Mouse (Mus musculus) cerebellum, postnatal 10 days (tissue): Measurements from ENCODE around the gene Tpt1.
"Not testable (repeated sequence)": the region's sequence is repeated elsewhere in the genome, so short reads cannot be mapped to it uniquely, and the experiment has no call there.

Experiments
- DNase-seq, 2 experiments: peaks; one replicate each; pipeline ENCODE4 v3.0.0; 2021; ENCODE audit warnings: mixed read lengths in 2 of 2

Gene Tpt1

GRCm38 (mm10) chr14:75844867-75845697 lies at the start of gene Tpt1:
Gene Tpt1 (plus strand): TSS chr14:75845093.
- DNase-seq = peak; percentile 99

- no peak for DNase-seq
Observed at GRCm38 (mm10) chr14:75795918-75796317, 49.0 kb upstream of the Tpt1 start.

DNA sequence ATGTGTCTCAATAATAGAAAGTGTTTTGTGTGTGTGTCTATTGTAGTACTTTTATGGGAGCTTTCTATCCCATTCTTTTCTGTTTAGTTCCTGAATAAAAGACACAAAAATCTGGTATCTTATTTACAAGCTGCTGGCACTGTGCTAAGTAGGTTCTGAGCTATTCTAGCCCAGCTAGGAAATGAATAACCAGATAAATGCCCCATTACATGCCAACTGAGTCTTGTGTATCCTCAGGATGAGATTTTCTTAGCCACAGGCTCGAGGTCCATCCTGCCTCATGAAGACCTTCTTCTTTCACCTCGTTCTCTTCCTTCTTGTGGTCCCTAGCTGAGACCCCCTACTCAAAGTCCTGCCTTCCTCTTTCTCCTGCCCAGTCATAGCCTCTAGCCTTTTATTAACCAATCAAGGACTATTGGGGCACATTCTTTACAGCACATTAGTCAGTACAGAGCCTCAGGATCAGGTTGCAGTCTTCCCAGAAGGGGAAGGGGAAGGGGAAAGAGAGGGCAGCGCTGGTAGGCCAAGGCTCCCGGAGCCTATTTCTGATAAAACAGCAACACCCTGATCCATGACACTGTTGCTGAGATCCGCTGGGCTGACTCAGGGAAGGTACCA lies 47.0 kb upstream of the Tpt1 start:
- DNase-seq = no peak

GRCm38 (mm10) chr14:75807800-75808199 lies 37.1 kb upstream of the Tpt1 start:
- DNase-seq = no peak

DNA sequence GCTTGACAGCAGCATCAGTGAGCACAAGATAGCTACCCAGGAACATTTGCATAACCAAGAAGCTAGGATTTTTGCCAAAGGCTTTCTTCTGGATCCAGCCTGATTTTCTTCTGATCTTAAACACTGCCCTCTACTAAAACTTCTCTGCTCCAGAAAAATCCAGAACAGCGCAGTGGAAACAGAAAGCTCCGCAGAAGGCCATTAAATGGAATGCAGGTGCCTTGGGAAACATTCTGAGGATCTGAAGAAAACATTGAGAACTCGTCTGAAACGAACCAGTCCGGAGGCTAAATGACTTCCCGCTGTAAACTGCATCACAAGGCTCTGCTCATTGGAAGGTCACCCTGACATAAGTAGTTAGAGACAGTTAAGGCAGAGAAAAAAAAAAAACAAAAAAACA lies 35.0 kb upstream of the Tpt1 start:
- no peak for DNase-seq

GRCm38 (mm10) chr14:75818528-75818927 lies 26.4 kb upstream of the Tpt1 start:
- DNase-seq = no peak

DNA sequence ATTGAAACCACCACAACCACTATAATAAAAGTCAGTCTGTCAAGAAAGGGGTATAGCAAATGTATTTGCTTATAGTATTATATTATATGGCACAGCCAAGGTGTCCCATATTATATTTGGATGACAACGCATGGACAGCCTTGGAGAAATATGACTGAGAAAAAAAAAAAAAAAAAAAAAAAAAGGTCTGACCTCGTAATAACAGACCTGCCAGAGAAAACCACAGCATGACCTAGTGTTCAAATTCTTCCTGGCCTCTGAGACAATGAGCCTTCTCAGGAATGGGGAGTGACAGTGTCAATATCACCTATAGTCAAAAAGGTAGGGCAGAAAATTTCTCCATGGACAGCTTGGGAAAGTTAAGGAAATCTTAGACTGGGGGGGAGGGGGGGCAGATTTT lies 25.6 kb upstream of the Tpt1 start:
- DNase-seq = no peak

DNA sequence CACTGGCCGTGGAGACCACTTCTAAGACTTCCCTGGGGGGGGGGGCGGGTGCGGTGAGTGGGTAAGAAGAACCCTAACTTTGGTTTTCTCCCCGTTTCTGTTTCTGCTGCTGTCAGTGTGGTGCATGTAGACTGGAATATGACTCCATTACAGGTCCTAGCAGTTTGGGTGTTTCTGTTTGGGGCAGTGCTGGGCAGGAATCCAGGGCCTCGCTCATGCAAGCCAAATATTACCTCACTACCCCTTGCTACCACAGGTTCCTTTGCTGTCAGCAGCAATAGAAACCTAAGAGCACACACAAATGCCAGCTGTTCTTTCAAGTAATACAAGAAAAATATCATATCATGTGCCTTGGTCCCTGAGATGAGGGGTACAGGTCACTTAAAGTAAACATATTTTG lies 24.9 kb upstream of the Tpt1 start:
- no peak for DNase-seq

DNA sequence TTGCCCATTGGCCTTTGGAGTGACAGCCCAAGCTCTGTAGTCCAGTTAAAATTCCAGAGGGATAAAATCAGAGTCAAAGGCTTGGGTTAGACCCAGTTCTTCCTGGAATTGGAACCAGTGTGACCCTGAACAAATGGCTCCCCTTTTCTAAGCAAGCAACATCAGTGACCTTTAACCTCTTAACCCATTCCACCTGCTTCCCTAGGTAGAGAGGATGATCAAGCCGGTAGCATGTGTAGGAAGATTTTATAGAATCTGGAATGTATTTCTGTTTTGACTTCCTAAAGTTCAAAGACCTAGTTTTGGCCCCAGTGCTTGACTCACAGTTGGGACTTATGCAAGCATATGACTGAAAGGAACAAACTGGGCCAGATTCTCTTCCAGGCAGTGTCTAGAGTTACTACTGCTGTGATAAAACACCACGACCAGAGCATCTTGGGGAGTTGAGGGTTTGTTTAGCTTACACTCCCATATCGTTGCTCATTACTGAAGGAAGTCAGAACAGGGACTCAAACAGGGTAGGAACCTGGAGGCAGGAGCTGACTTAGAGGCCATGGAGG lies 18.0 kb upstream of the Tpt1 start:
- DNase-seq = no peak

DNA sequence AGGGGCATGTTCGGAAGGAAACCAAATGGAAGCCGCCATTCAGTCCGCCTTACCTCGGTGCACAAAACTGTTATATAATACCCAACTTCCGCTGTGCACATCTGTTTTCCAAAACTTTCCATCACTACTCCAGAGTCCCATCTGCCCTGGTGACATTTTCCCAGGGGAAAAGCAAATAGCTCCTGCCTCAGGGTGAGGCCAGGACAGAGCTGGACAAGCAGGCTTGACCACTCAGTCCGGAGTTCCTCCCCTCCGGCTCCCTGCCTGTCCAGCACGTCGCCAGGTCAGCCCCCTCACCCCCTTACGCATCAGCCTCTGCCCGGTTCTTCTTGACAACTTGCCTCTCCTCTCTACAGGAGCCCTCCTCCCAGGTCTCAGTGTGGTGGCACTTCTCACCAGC lies 16.7 kb upstream of the Tpt1 start:
- DNase-seq = peak in 1 of 2 experiments; percentile 26

DNA sequence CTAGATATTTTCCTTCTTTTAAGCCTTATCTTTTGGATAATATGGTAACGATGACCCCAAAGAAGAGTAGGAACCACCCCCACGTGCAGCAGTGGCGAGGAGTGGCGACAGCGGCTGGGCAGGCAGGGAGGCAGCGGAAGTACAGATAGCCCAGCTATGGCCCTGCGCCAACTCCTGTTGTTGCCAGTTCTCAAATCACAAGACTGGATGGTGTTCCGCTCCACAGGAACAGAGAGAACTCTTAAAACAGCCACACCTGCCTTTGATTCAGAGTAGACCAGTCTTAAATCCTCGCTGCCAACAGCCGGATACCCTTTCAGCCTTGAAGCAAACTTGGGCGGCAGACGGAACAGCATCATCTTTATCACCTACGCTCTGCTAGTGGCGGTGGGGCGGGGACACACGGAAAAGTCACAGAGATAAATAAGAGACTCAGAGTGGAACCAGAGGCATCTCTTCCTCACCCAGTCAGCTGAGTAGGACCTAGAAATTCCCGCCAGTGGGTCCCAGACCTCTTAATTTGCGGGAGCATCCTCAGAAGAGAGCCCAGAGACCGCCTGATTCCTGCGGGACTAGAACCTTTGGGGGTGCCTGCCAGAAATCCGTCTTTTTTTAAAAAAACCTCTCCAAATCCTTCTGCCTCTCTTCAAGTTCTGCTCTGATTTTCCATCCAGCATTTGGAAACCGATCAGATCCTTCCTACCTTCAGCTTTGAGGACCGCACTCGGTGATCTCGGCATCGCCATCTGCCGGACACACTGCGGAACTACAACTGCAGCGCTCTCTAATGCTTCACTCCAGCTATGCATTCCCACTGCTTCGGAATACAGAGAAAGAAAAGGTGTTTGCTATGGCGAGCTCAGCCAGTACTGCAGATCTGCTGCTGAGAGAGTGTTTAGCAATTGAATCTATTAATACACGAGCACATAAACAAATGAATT lies 15.8 kb upstream of the Tpt1 start:
- DNase-seq = peak; percentile 95 to 96

GRCm38 (mm10) chr14:75829817-75830216 lies 15.1 kb upstream of the Tpt1 start:
- DNase-seq = not testable (repeated sequence)

GRCm38 (mm10) chr14:75832031-75832430 lies 12.9 kb upstream of the Tpt1 start:
- no peak for DNase-seq

- no peak for DNase-seq
Observed at GRCm38 (mm10) chr14:75832982-75833381, 11.9 kb upstream of the Tpt1 start.

GRCm38 (mm10) chr14:75833546-75834250 lies 11.2 kb upstream of the Tpt1 start:
- no peak for DNase-seq

DNA sequence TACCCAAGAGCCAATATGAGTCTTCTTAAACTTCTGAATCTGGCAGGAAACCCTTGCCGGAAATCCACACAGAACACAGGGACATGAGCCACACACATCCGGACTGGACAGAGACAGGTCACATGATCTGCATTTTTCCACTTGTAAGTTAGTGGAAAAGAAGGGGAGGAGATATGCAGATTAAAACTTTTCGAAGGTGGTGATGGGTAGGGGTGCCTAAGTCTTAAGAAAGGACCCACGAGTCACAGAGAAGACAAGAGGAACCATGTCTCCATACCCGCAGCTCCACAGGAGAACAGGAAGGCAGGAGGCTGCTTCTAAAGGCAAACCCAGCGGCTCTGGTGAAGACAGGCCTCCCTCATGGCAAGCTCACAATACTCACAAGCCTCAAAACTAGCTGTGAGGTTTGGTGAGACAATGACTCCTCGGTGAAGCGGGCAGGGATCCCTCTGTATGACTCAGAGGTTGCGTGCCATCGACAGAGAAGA lies 10.6 kb upstream of the Tpt1 start:
- DNase-seq = peak; percentile 26 to 42

- peak; percentile 44 to 51 for DNase-seq
Observed at GRCm38 (mm10) chr14:75834739-75835381, 10.0 kb upstream of the Tpt1 start.

DNA sequence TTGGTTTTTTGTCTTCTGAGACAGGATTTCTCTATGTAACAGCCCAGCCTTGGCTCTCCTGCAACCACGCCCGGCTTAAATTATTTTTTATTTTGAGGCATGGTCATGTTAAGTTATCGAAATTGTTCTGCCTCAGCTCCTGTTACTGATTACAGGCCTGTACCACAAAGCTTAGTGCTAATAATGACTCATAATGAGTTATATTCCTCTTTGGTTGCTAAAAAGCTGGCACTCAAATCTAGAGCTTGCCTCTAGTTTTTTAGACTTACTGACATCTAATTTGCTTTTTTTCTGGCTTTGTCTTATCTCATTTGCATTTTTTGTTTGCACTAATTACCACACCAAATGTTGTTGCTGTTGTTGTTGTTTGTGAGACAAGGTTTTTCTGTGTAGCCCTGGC lies 8.3 kb upstream of the Tpt1 start:
- DNase-seq = no peak

DNA sequence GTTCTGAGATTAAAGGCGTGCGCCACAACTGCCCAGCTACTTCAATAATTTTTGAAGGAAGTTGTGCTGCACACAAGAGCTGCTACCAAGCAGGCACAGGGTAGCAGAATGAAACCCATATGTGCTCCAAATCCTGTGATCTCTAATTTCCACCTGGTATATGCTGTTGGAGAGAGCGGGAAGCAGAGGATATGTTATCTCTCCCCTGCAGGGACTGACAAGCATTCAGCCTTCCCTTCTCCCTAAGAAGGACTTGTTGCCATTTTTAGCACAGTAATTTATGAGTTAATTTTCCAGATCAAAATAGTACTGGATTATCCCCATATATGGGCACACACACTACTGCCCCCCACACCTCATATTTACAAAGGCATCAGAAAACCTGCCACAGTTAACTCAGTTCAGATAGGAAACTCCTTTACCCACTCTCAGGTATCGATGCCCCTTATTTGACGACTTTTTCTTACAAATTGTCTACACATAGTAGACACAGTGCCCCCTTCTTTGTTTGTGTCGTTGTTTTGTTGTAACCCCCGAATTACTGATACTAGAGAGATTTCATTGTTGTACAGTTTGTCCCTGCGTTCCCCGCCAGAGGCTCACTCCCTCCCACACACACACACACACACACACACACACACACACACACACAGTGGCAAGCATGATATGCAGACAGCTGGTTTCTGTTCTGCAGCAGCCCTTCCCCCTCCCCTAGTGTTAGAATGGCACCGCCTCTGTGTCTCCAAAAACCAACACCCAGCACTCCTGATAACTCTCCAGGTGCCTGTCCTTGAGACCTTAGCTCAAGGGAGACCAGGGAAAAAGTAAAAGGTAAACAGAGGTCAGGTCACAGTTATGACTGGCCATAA lies 7.6 kb upstream of the Tpt1 start:
- no peak for DNase-seq

GRCm38 (mm10) chr14:75841758-75842157 lies 3.1 kb upstream of the Tpt1 start:
- not testable (repeated sequence) for DNase-seq
